Mouse (Mus musculus): ENCODE measurements around the gene Kntc1. TPM values are rescaled to one million over a fixed set of nuclear protein-coding genes. Genes with fewer than 3 reads are reported as not detected.

The Kntc1 gene
- polyA plus RNA-seq, 1 experiment from 2014 or later = 22.6 TPM

- H3K4me1 ChIP-seq (replicated peaks) = no peaks in the 10 kb centered on the region
- H3K9ac ChIP-seq = no peak overlapping the region
- H3K27me3 ChIP-seq = 0 out of 2 replicates have a peak, but pooled peaks cover 4% of the 10 kb centered on the region
- 66% methylated on average over 4 of the region's 4 CpGs for WGBS (ENCODE audit: insufficient replicate concordance)
- H3K4me2 ChIP-seq = no peak overlapping the region
- ATAC-seq (ENCODE audit: low read depth) (no peak), DNase-seq (no peak)
- no peaks in the 10 kb centered on the region for H3K9me3 ChIP-seq (replicated peaks)
- no peaks in the 10 kb centered on the region for H3K36me3 ChIP-seq
- H3K4me3 ChIP-seq (replicated peaks) = no peak overlapping the region
- H3K27ac ChIP-seq = no peak overlapping the region
Measured at GRCm38 (mm10) chr5:123843816-123844215, 94.3 kb downstream of the Kntc1 start.

DNA sequence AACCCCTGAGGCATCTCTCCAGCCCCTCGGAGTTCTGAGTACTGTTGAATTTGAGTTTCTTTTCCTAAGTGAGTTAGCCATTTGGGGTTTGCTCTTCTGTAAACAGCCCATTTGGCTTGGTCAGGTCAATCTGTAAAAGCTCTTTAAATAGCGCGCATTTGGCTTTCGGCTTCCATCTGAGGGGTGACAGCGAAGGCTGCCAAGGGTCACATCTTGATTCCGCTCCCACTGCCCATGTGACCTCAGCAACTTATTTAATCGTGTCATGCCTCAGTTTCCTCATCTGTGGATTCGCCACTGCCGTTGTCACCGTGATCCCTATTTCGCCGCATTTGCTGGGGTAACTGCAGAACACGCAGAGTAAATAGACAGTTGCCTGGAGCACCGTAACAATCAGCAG is 94.8 kb downstream of the Kntc1 start:
- no peak overlapping the region for H3K4me2 ChIP-seq
- H3K27me3 ChIP-seq = 0 out of 2 replicates have a peak, but pooled peaks cover 4% of the 10 kb centered on the region
- H3K4me3 ChIP-seq (replicated peaks) = no peak overlapping the region
- no peak overlapping the region for H3K9ac ChIP-seq
- H3K9me3 ChIP-seq (replicated peaks) = no peaks in the 10 kb centered on the region
- no peaks in the 10 kb centered on the region for H3K36me3 ChIP-seq
- 88% methylated on average over 14 of the region's 14 CpGs for WGBS (ENCODE audit: insufficient replicate concordance)
- DNase-seq (no peak), ATAC-seq (ENCODE audit: low read depth) (no peak)
- H3K27ac ChIP-seq = no peak overlapping the region
- H3K4me1 ChIP-seq (replicated peaks) = no peaks in the 10 kb centered on the region

GRCm38 (mm10) chr5:123851398-123851797 is 101.9 kb downstream of the Kntc1 start:
- Histone ChIP-seq H3K4me1 (replicated peaks) (0 out of 2 replicates have a peak, but pooled peaks cover 7% of the 10 kb centered on the region), H3K27me3 (0 out of 2 replicates have a peak, but pooled peaks cover 4% of the 10 kb centered on the region), H3K27ac (no peak overlapping the region), H3K4me2 (no peak overlapping the region), H3K4me3 (replicated peaks) (no peak overlapping the region), H3K9ac (no peak overlapping the region), H3K9me3 (replicated peaks) (no peaks in the 10 kb centered on the region; the same call in 1 of the 2 replicates), H3K36me3 (no peaks in the 10 kb centered on the region)
- WGBS (ENCODE audit: insufficient replicate concordance) = 4% methylated on average over 2 of the region's 2 CpGs
- ATAC-seq (ENCODE audit: low read depth) = no peak
- no peak for DNase-seq

GRCm38 (mm10) chr5:123853877-123854504 is 104.5 kb downstream of the Kntc1 start:
- no peaks in the 10 kb centered on the region for H3K36me3 ChIP-seq
- WGBS (ENCODE audit: insufficient replicate concordance) = 68% methylated on average over 11 of the region's 11 CpGs
- peaks cover 12% of the 10 kb centered on the region; the same call in 1 of the 2 replicates for H3K4me1 ChIP-seq (replicated peaks)
- H3K4me3 ChIP-seq (replicated peaks) = no peak overlapping the region
- DNase-seq = no peak
- peak overlapping the region; percentile 17; the same call in 1 of the 2 replicates for H3K4me2 ChIP-seq
- H3K27ac ChIP-seq = peak overlapping the region; percentile 39
- ATAC-seq (ENCODE audit: low read depth) = 0 out of 2 replicates have a peak, but pooled peaks have one; percentile 39
- no peaks in the 10 kb centered on the region for H3K27me3 ChIP-seq
- no peak overlapping the region for H3K9ac ChIP-seq
- no peaks in the 10 kb centered on the region; the same call in 1 of the 2 replicates for H3K9me3 ChIP-seq (replicated peaks)

DNA sequence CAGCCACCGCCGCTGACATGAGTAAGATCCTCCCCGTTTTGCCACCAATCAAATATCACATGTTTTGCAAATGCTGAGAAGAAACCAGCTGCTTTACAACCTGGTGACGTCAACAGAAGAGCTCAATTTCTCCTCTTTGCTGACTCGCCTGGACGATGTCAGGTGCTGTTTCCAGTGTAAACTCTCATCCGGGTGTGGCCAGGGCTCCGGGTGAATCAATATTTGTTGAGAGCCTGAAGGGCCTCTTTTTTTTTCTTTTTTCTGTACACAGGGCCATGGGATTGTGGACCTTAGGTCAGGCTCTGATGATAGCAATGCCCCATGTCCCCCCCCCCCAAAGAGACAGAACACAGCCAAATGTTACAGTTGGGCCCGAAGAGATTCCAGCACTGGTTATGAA is 105.0 kb downstream of the Kntc1 start:
- WGBS (ENCODE audit: insufficient replicate concordance) = 70% methylated on average over 9 of the region's 9 CpGs
- DNase-seq (no peak), ATAC-seq (ENCODE audit: low read depth) (peak; percentile 73)
- Histone ChIP-seq H3K9me3 (replicated peaks) (no peaks in the 10 kb centered on the region; the same call in 1 of the 2 replicates), H3K4me2 (peak overlapping the region; percentile 17; the same call in 1 of the 2 replicates), H3K4me3 (replicated peaks) (no peak overlapping the region), H3K27ac (peak overlapping the region; percentile 39), H3K27me3 (no peaks in the 10 kb centered on the region), H3K9ac (no peak overlapping the region), H3K36me3 (no peaks in the 10 kb centered on the region), H3K4me1 (replicated peaks) (peaks cover 12% of the 10 kb centered on the region; the same call in 1 of the 2 replicates)

GRCm38 (mm10) chr5:123858798-123859197 is 109.3 kb downstream of the Kntc1 start:
- peaks cover 12% of the 10 kb centered on the region; the same call in 1 of the 2 replicates for H3K4me1 ChIP-seq (replicated peaks)
- no peak overlapping the region for H3K9ac ChIP-seq
- WGBS (ENCODE audit: insufficient replicate concordance) = 42% methylated on average over 11 of the region's 11 CpGs
- ATAC-seq (ENCODE audit: low read depth) = no peak
- DNase-seq = no peak
- H3K36me3 ChIP-seq = no peaks in the 10 kb centered on the region
- no peaks in the 10 kb centered on the region; the same call in 1 of the 2 replicates for H3K9me3 ChIP-seq (replicated peaks)
- no peaks in the 10 kb centered on the region for H3K27me3 ChIP-seq
- no peak overlapping the region for H3K27ac ChIP-seq
- H3K4me2 ChIP-seq = no peak overlapping the region
- H3K4me3 ChIP-seq (replicated peaks) = no peak overlapping the region

DNA sequence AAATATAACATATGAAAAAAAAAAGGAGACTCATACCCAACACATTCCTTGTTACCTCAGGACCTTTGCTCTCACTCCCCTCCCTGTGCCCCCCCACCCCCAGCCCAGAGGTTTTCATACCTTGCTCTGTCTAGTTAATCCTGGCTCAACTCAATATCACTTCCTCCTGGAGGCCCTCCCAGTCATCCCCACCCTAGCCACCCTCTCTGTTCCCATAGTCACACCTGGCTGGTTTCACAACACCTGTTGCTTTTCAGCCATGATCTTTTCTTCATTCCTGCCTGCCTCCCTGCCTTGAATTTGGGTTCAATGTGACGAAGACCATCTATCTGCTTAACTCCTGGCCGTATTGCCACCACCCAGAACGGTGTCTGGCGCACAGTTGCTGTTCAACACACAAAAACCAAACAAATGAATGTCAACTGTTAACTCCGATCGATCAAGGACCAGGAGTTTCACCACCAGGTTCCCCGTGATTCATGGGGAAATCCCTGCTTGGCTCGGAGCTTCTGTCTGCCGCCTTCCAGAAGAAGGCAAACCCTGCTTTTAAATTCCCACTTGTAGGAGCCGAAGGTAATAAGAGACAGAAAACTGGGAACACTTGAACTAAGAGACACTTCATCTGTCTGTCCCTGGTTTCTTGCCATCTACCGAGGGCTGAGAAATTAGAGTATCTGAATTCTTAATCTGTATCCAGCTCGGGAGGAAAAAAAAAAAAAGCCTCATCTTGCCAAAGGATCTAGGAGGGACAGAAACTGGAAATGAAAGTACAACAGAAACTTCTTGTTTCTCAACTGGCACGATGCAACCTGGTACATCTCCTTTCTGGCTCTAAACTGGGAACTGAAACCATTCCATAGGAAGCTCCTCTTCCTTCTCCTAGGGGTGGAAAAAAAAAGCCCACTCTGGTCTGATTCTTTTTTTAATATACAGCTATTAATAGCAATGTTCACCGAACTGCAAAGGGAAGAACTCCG is 113.1 kb downstream of the Kntc1 start:
- no peaks in the 10 kb centered on the region for H3K9me3 ChIP-seq (replicated peaks)
- H3K4me1 ChIP-seq (replicated peaks) = peaks cover 12% of the 10 kb centered on the region; the same call in 1 of the 2 replicates
- no peaks in the 10 kb centered on the region for H3K36me3 ChIP-seq
- H3K27me3 ChIP-seq = no peaks in the 10 kb centered on the region
- 59% methylated on average over 15 of the region's 15 CpGs for WGBS (ENCODE audit: insufficient replicate concordance)
- H3K27ac ChIP-seq = no peak overlapping the region
- no peak overlapping the region for H3K9ac ChIP-seq
- no peak overlapping the region for H3K4me3 ChIP-seq (replicated peaks)
- no peak for DNase-seq
- ATAC-seq (ENCODE audit: low read depth) = no peak
- H3K4me2 ChIP-seq = no peak overlapping the region

DNA sequence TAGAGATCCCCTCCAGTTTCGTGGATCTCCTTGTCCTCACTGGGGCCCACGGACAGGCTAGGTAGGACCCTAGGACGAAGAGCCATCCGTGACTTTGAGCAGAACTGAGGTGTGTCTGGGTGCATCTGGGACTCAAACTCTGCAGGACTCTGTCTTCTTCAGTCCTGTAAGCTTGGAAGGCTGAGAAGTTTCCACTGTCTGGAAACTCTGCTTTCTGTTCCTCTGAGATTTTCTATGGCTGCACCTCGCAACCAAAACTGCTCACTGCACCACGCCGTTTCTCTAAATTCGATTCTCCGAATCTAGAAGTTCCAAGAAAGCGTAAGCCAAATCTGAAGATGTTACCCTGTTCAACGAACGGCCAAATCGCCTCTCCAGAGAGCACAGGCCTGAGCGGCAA is 114.4 kb downstream of the Kntc1 start:
- DNase-seq (no peak), ATAC-seq (ENCODE audit: low read depth) (no peak)
- H3K9ac ChIP-seq = no peak overlapping the region
- H3K4me2 ChIP-seq = no peak overlapping the region
- 0 out of 2 replicates have a peak, but pooled peaks cover 7% of the 10 kb centered on the region for H3K4me1 ChIP-seq (replicated peaks)
- no peaks in the 10 kb centered on the region for H3K27me3 ChIP-seq
- no peaks in the 10 kb centered on the region for H3K9me3 ChIP-seq (replicated peaks)
- no peak overlapping the region for H3K4me3 ChIP-seq (replicated peaks)
- H3K27ac ChIP-seq = no peak overlapping the region
- no peaks in the 10 kb centered on the region for H3K36me3 ChIP-seq
- 73% methylated on average over 14 of the region's 14 CpGs for WGBS (ENCODE audit: insufficient replicate concordance)

GRCm38 (mm10) chr5:123865365-123865764 is 115.8 kb downstream of the Kntc1 start, which contains the start of gene Hcar2:
Hcar2 (minus strand) TSS chr5:123865499.
- Histone ChIP-seq H3K9ac (no peak within 1 kb of the TSS), H3K9me3 (replicated peaks) (no peaks in the 10 kb centered on the region), H3K4me1 (replicated peaks) (0 out of 2 replicates have a peak, but pooled peaks cover 5% of the 10 kb centered on the region), H3K36me3 (no peaks in the 10 kb centered on the region), H3K4me3 (replicated peaks) (no peak within 1 kb of the TSS), H3K4me2 (no peak within 1 kb of the TSS), H3K27ac (no peak within 1 kb of the TSS), H3K27me3 (no peaks in the 10 kb centered on the region)
- ATAC-seq (ENCODE audit: low read depth) (no peak), DNase-seq (no peak)
- WGBS (ENCODE audit: insufficient replicate concordance) = 62% methylated on average over 12 of the region's 12 CpGs

DNA sequence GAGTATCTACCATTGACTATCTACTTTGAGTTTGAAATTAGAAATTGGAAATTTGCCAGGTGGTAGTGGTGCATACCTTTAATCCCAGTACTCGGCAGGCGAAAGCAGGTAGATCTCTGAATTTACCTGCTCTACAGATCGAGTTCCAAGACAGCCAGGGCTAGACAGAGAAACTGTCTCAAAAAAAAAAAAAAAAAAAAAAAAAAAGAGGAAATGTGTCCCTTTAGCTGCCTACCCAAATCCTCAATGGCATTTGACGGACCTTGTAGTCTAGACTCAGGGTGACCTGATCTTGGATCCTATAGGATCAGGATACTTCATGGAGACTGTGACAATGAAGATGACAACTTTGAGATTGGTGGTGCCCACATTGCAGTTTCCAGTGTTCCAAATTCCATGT is 116.9 kb downstream of the Kntc1 start:
- H3K4me3 ChIP-seq (replicated peaks) = no peak overlapping the region
- no peak overlapping the region for H3K27ac ChIP-seq
- H3K36me3 ChIP-seq = no peaks in the 10 kb centered on the region
- H3K9me3 ChIP-seq (replicated peaks) = no peaks in the 10 kb centered on the region
- ATAC-seq (ENCODE audit: low read depth) (no peak), DNase-seq (no peak)
- H3K9ac ChIP-seq = no peak overlapping the region
- WGBS (ENCODE audit: insufficient replicate concordance) = 67% methylated on average over 4 of the region's 4 CpGs
- H3K4me2 ChIP-seq = no peak overlapping the region
- H3K4me1 ChIP-seq (replicated peaks) = 0 out of 2 replicates have a peak, but pooled peaks cover 3% of the 10 kb centered on the region
- H3K27me3 ChIP-seq = no peaks in the 10 kb centered on the region

DNA sequence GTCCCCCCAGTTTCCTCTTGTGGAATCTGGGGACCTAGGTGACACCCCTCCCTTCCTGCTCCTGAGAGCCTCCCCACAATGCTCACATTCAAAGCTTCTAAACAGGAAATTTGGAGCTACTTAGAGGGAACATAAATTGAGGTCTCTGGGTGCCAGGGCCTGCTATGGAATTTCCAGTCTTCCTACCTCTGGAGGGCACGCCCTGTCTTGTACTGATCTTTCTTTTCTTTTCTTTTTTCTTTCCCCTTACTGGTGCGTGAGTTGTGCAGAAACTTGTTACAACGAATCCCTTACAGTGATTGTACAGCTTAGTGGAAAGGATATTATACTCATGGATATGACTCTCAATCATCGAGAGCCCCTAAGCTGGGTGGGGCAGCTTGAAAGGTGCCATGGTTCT is 120.1 kb downstream of the Kntc1 start:
- H3K9me3 ChIP-seq (replicated peaks) = no peaks in the 10 kb centered on the region
- H3K27ac ChIP-seq = no peak overlapping the region
- no peaks in the 10 kb centered on the region for H3K27me3 ChIP-seq
- H3K4me3 ChIP-seq (replicated peaks) = no peak overlapping the region
- DNase-seq (no peak), ATAC-seq (ENCODE audit: low read depth) (no peak)
- no peak overlapping the region for H3K4me2 ChIP-seq
- 76% methylated on average over 4 of the region's 4 CpGs for WGBS (ENCODE audit: insufficient replicate concordance)
- no peaks in the 10 kb centered on the region for H3K36me3 ChIP-seq
- H3K9ac ChIP-seq = no peak overlapping the region
- no peaks in the 10 kb centered on the region for H3K4me1 ChIP-seq (replicated peaks)
